14 mouse cellular contexts compared by ENCODE assay signal in the genomic region with DNA sequence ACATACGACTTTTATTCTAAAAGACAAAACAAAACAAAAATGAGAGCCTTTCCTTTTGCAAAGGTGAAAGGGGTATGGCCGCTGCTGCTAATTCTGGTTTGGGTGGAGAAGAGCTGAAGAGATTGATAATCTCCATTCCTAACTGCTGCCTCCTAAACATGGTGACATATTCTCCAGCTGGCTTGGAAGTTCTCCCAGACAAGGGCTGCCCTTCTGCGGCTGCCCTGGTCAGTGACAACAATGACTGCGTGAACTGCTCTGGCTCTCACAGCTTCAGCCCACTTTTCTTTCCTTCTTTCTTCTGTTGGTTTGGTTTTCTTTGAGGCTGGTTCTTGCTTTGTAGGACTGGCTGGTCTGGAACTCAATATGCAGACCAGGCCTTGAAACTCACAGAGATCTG.
"Had no signal": no experiment of that assay in that cellular context is flagged by ENCODE, and none has a peak within 500 bp of the region (broad histone marks: within the 10 kb centered on the region; RNA-seq: fewer than 3 reads in every experiment).

No protein-coding gene starts in this region.

- H3K27ac ChIP-seq: left cerebral cortex, adult 2 months; limb, embryonic 10.5 days; liver, embryonic 15.5 days; midbrain, embryonic 13.5 days had no signal

- H3K4me3 ChIP-seq: left cerebral cortex, adult 2 months; limb, embryonic 10.5 days; liver, embryonic 15.5 days; midbrain, embryonic 13.5 days had no signal

- DNase-seq: kidney, adult 8-10 months; kidney, postnatal 36 days; lung, embryonic 14.5 days; lung, postnatal 36 days; retina, postnatal 1 day; right cerebral cortex, postnatal 4 days; spleen, adult 18-20 months; thymus, adult 18-20 months; thymus, postnatal 14 days had no signal

- H3K9me3 ChIP-seq: limb, embryonic 10.5 days; liver, embryonic 15.5 days; midbrain, embryonic 13.5 days had no signal

- H3K9ac ChIP-seq: liver, embryonic 15.5 days; lung, embryonic 14.5 days; midbrain, embryonic 13.5 days had no signal

- H3K27me3 ChIP-seq: liver, embryonic 15.5 days; midbrain, embryonic 13.5 days had no signal

- ATAC-seq: midbrain, embryonic 13.5 days had no signal

- H3K4me2 ChIP-seq: liver, embryonic 11.5 days; liver, embryonic 15.5 days; lung, embryonic 14.5 days; midbrain, embryonic 13.5 days had no signal

- H3K4me1 ChIP-seq: liver, embryonic 15.5 days had no signal

- H3K36me3 ChIP-seq: limb, embryonic 10.5 days; liver, embryonic 15.5 days; midbrain, embryonic 13.5 days had no signal
